Mouse (Mus musculus) MEL (cell line): ENCODE measurements around the gene Olfr1342. TPM values are rescaled to one million over a fixed set of nuclear protein-coding genes. Genes with fewer than 3 reads are reported as not detected.

ENCODE experiments used
- DNase-seq: peaks from one replicate; pipeline ENCODE4 v3.0.0; 2011; ENCODE audit warnings: low read depth, low spot score
- H3K27ac ChIP-seq: 2 replicates; pipeline ENCODE4 v1.5.1; 2012; ENCODE audit warnings: low read depth, mild to moderate bottlenecking, control low read depth, low read length, moderate library complexity; ENCODE audit not compliant: control insufficient read depth
- H3K27me3 ChIP-seq, 2 experiments: fragments of 150-350 bp in 1 of 2; sonication (generic) in 1 of 2; 2 replicates each; pipeline ENCODE4 v1.6.1; 2012; ENCODE audit warnings: low read length in 2 of 2, mild to moderate bottlenecking in 2 of 2, improper control_type of control experiment in 1 of 2, moderate library complexity in 1 of 2; ENCODE audit not compliant: insufficient read depth in 2 of 2, control insufficient read depth in 1 of 2
- H3K36me3 ChIP-seq, 2 experiments: 2 replicates each; pipeline ENCODE4 v1.6.1; 2012 to 2014; ENCODE audit warnings: low read length in 2 of 2, improper control_type of control experiment in 1 of 2, inconsistent platforms in 1 of 2, mild to moderate bottlenecking in 1 of 2; ENCODE audit not compliant: insufficient read depth in 2 of 2, control insufficient read depth in 1 of 2
- H3K4me1 ChIP-seq, 2 experiments: fragments of 150-350 bp in 1 of 2; sonication (generic) in 1 of 2; 2 replicates each; pipeline ENCODE4 v1.6.1; 2012; ENCODE audit warnings: low read length in 2 of 2, improper control_type of control experiment in 1 of 2, mild to moderate bottlenecking in 1 of 2; ENCODE audit not compliant: insufficient read depth in 2 of 2, control insufficient read depth in 1 of 2
- H3K4me3 ChIP-seq, 2 experiments: fragments of 150-350 bp in 1 of 2; sonication (generic) in 1 of 2; 2 replicates each; pipeline ENCODE4 v1.5.1; 2012; ENCODE audit warnings: low read depth in 2 of 2, low read length in 2 of 2, mild to moderate bottlenecking in 2 of 2, moderate library complexity in 2 of 2, control low read depth in 1 of 2, improper control_type of control experiment in 1 of 2; ENCODE audit not compliant: control insufficient read depth in 1 of 2, insufficient read depth in 1 of 2
- H3K79me2 ChIP-seq: 2 replicates; pipeline ENCODE4 v1.6.1; 2012; ENCODE audit warnings: mild to moderate bottlenecking, low read length, moderate library complexity; ENCODE audit not compliant: control insufficient read depth, poor library complexity, insufficient read depth
- H3K9ac ChIP-seq: 2 replicates; pipeline ENCODE4 v1.6.1; 2012; ENCODE audit warnings: low read depth, mild to moderate bottlenecking, control low read depth, low read length, moderate library complexity; ENCODE audit not compliant: control insufficient read depth, poor library complexity, severe bottlenecking
- H3K9me3 ChIP-seq: fragments of 150-350 bp; sonication (generic); replicated peaks from 2 replicates; pipeline ENCODE4 v1.6.1; 2012; ENCODE audit warnings: mild to moderate bottlenecking, low read length, improper control_type of control experiment, moderate library complexity; ENCODE audit not compliant: insufficient read depth
- BHLHE40 ChIP-seq: IDR thresholded peaks from 2 replicates; pipeline ENCODE4 v1.6.1; 2012; ENCODE audit warnings: low read depth, mild to moderate bottlenecking, inconsistent platforms, low read length, improper control_type of control experiment, borderline replicate concordance
- CHD1 ChIP-seq: IDR thresholded peaks from 2 replicates; pipeline ENCODE4 v1.6.1; 2012; ENCODE audit warnings: low read depth, mild to moderate bottlenecking, inconsistent platforms, low read length, improper control_type of control experiment
- CHD2 ChIP-seq: IDR thresholded peaks from 2 replicates; pipeline ENCODE4 v1.6.1; 2011; ENCODE audit warnings: low read length, improper control_type of control experiment
- GABPA ChIP-seq: IDR thresholded peaks from 2 replicates; pipeline ENCODE4 v1.6.1; 2012; ENCODE audit warnings: low read depth, mild to moderate bottlenecking, inconsistent platforms, low read length, improper control_type of control experiment, moderate library complexity
- JUND ChIP-seq: IDR thresholded peaks from 2 replicates; pipeline ENCODE4 v1.6.1; 2011; ENCODE audit warnings: low read depth, mild to moderate bottlenecking, improper control_type of control experiment, low read length
- MAFK ChIP-seq: IDR thresholded peaks from 2 replicates; pipeline ENCODE4 v1.6.1; 2011; ENCODE audit warnings: low read depth, mild to moderate bottlenecking, low read length, improper control_type of control experiment, borderline replicate concordance
- MAX ChIP-seq: IDR thresholded peaks from 2 replicates; pipeline ENCODE4 v1.6.1; 2011; ENCODE audit warnings: low read length, improper control_type of control experiment
- MAZ ChIP-seq: IDR thresholded peaks from 2 replicates; pipeline ENCODE4 v1.6.1; 2012; ENCODE audit warnings: low read depth, mild to moderate bottlenecking, inconsistent platforms, low read length, improper control_type of control experiment
- MXI1 ChIP-seq: IDR thresholded peaks from 2 replicates; pipeline ENCODE4 v1.6.1; 2011; ENCODE audit warnings: mild to moderate bottlenecking, low read depth, low read length, improper control_type of control experiment
- MYB ChIP-seq: IDR thresholded peaks from 2 replicates; pipeline ENCODE4 v1.6.1; 2011; ENCODE audit warnings: mild to moderate bottlenecking, low read depth, low read length, improper control_type of control experiment
- NELFE ChIP-seq: IDR thresholded peaks from 2 replicates; pipeline ENCODE4 v1.6.1; 2011; ENCODE audit warnings: low read depth, low read length, improper control_type of control experiment
- POLR2AphosphoS2 ChIP-seq: IDR thresholded peaks from 2 replicates; pipeline ENCODE4 v1.6.1; 2011; ENCODE audit warnings: low read length, improper control_type of control experiment
- POLR2AphosphoS5 ChIP-seq: IDR thresholded peaks from 2 replicates; pipeline ENCODE4 v1.6.1; 2012; ENCODE audit warnings: low read depth, borderline replicate concordance, mild to moderate bottlenecking, inconsistent platforms, low read length, moderate library complexity, mixed read lengths
- RAD21 ChIP-seq: IDR thresholded peaks from 2 replicates; pipeline ENCODE4 v1.6.1; 2011; ENCODE audit warnings: mild to moderate bottlenecking, low read depth, low read length, improper control_type of control experiment
- SIN3A ChIP-seq: IDR thresholded peaks from 2 replicates; pipeline ENCODE4 v1.6.1; 2012; ENCODE audit warnings: low read length, improper control_type of control experiment, inconsistent platforms
- SMC3 ChIP-seq: IDR thresholded peaks from 2 replicates; pipeline ENCODE4 v1.6.1; 2011; ENCODE audit warnings: low read depth, low read length, improper control_type of control experiment
- TAL1 ChIP-seq: IDR thresholded peaks from 2 replicates; pipeline ENCODE4 v1.6.1; 2012; ENCODE audit warnings: mild to moderate bottlenecking, inconsistent platforms, low read length, moderate library complexity, mixed read lengths
- TCF12 ChIP-seq: IDR thresholded peaks from 2 replicates; pipeline ENCODE4 v1.6.1; 2014; ENCODE audit warnings: low read depth, mild to moderate bottlenecking, inconsistent platforms, low read length, improper control_type of control experiment, moderate library complexity
- UBTF ChIP-seq: IDR thresholded peaks from 2 replicates; pipeline ENCODE4 v1.6.1; 2012; ENCODE audit warnings: low read depth, mild to moderate bottlenecking, inconsistent platforms, low read length, improper control_type of control experiment, moderate library complexity, borderline replicate concordance; ENCODE audit not compliant: insufficient read depth
- USF2 ChIP-seq, 2 experiments: IDR thresholded peaks; 2 replicates each; pipeline ENCODE4 v1.6.1; 2011 to 2012; ENCODE audit warnings: improper control_type of control experiment in 2 of 2, low read length in 2 of 2, borderline replicate concordance in 1 of 2, inconsistent platforms in 1 of 2, low read depth in 1 of 2, mild to moderate bottlenecking in 1 of 2; ENCODE audit not compliant: insufficient read depth in 1 of 2
- ZC3H11A ChIP-seq: IDR thresholded peaks from 2 replicates; pipeline ENCODE4 v1.6.1; 2012; ENCODE audit warnings: low read depth, mild to moderate bottlenecking, inconsistent platforms, low read length, improper control_type of control experiment
- ZMIZ1 ChIP-seq: IDR thresholded peaks from 2 replicates; pipeline ENCODE4 v1.6.1; 2012; ENCODE audit warnings: low read depth, mild to moderate bottlenecking, inconsistent platforms, low read length, improper control_type of control experiment, moderate library complexity
- polyA plus RNA-seq, 2 experiments: library from polyadenylated mRNA; stranded (reverse) in 1 of 2; unstranded in 1 of 2; fragments of >175 nt in 1 of 2; fragments of >200 nt in 1 of 2; gene quantifications; 2 replicates each; pipeline versions ENCODE4 v1.2.1 to v1.2.4; 2012; ENCODE audit warnings: low replicate concordance in 2 of 2, low read depth in 1 of 2; ENCODE audit not compliant: insufficient read length in 2 of 2, insufficient read depth in 1 of 2, missing spikeins in 1 of 2
- total RNA-seq: library from RNA; depleted of rRNA; stranded (reverse); fragments of 300-350 nt; gene quantifications from 2 replicates; pipeline ENCODE4 v1.2.3, GENCODE M21; 2012

Gene Olfr1342
- total and polyA plus RNA-seq, 3 experiments = not detected

- no peak for TF ChIP-seq MXI1
- TF ChIP-seq MAFK = peak; percentile 71
- TF ChIP-seq SMC3 = no peak
- TF ChIP-seq JUND = no peak
- no peaks in the 10 kb centered on the region for H3K27me3 ChIP-seq
- no peak overlapping the region for H3K9ac ChIP-seq
- no peaks in the 10 kb centered on the region for H3K36me3 ChIP-seq
- H3K9me3 ChIP-seq = no peaks in the 10 kb centered on the region
- H3K4me3 ChIP-seq = no peak overlapping the region
- no peaks in the 10 kb centered on the region for H3K79me2 ChIP-seq
- no peak overlapping the region for H3K27ac ChIP-seq
- H3K4me1 ChIP-seq = no peaks in the 10 kb centered on the region
- peak; percentile 52 for DNase-seq
These were observed 29.4 kb upstream of the Olfr1342 start for GRCm38 (mm10) chr4:118721742-118722483.

GRCm38 (mm10) chr4:118719838-118720237 lies 27.3 kb upstream of the Olfr1342 start, which contains the start of gene Olfr1340:
TSS of gene Olfr1340 (plus strand) at chr4:118720138.
- no peak for DNase-seq
- Histone ChIP-seq H3K36me3 (no peaks in the 10 kb centered on the region), H3K4me1 (no peaks in the 10 kb centered on the region), H3K9me3 (no peaks in the 10 kb centered on the region), H3K27me3 (no peaks in the 10 kb centered on the region), H3K9ac (no peak within 1 kb of the TSS), H3K79me2 (no peaks in the 10 kb centered on the region), H3K4me3 (no peak within 1 kb of the TSS), H3K27ac (no peak within 1 kb of the TSS)
- TF ChIP-seq RAD21 = no peak
- no peak for TF ChIP-seq MYB
- no peak for TF ChIP-seq CHD2
- TF ChIP-seq NELFE = no peak
- TF ChIP-seq MAX = no peak
- TF ChIP-seq ZC3H11A = no peak
- TF ChIP-seq BHLHE40 = no peak
- TF ChIP-seq GABPA = no peak
- TF ChIP-seq SIN3A = no peak

- Histone ChIP-seq H3K27ac (no peak overlapping the region), H3K9me3 (no peaks in the 10 kb centered on the region)
- no peak for DNase-seq
These were observed 19.1 kb upstream of the Olfr1342 start for GRCm38 (mm10) chr4:118711656-118712055.

More at GRCm38 (mm10) chr4:118711656-118712055, 19.1 kb upstream of the Olfr1342 start:
- H3K36me3 ChIP-seq = no peaks in the 10 kb centered on the region
- no peaks in the 10 kb centered on the region for H3K4me1 ChIP-seq
- H3K79me2 ChIP-seq = no peaks in the 10 kb centered on the region
- H3K9ac ChIP-seq = no peak overlapping the region
- peaks cover 4 to 11% of the 10 kb centered on the region in 2 experiments; a peak in 2 of 4 replicates for H3K27me3 ChIP-seq
- TF ChIP-seq USF2 (IDR thresholded peaks at IDR 0.05; ENCODE audit: borderline replicate concordance in 1 of 2, insufficient read depth in 1 of 2, low read depth in 1 of 2, low read length in 2 of 2) (no peak), MXI1 (no peak), POLR2AphosphoS5 (no peak), RAD21 (no peak), JUND (no peak), CHD1 (no peak), TCF12 (no peak), ZMIZ1 (no peak), TAL1 (no peak), MAX (no peak), POLR2AphosphoS2 (no peak), UBTF (no peak), MAZ (no peak)
- H3K4me3 ChIP-seq = no peak overlapping the region
